Mouse (Mus musculus): ENCODE measurements around the gene Hcn1. TPM values are rescaled to one million over a fixed set of nuclear protein-coding genes. Genes with fewer than 3 reads are reported as not detected.
A peak's percentile ranks its signal among the peaks of the same experiment; 100 is the strongest.

The Hcn1 gene
- 0.11 TPM in 1 of 2 replicates, not detected in the other for polyA plus RNA-seq (2012; ENCODE audit: insufficient read depth, low replicate concordance)

GRCm38 (mm10) chr13:117602181-117602580, at the start of gene Hcn1:
Gene Hcn1, plus strand, starts transcription at chr13:117602320.
- TF ChIP-seq GATA1 (IDR thresholded peaks at IDR 0.05; ENCODE audit: borderline replicate concordance, low read length) (no peak), FLI1 (IDR thresholded peaks at IDR 0.05; ENCODE audit: low read length) (no peak)
- H3K36me3 ChIP-seq (replicated peaks; ENCODE audit: low read length) = no peaks in the 10 kb centered on the region
- no peaks in the 10 kb centered on the region for H3K9me3 ChIP-seq
- H3K27me3 ChIP-seq (replicated peaks) = peaks cover 30% of the 10 kb centered on the region
- H3K4me1 ChIP-seq = peaks cover 13% of the 10 kb centered on the region
- peak within 1 kb of the TSS; percentile 85 for H3K4me3 ChIP-seq (replicated peaks)

GRCm38 (mm10) chr13:117567251-117567650, 34.9 kb upstream of the Hcn1 start:
- no peak for TF ChIP-seq FLI1 (IDR thresholded peaks at IDR 0.05; ENCODE audit: low read length)
- no peak for TF ChIP-seq GATA1 (IDR thresholded peaks at IDR 0.05; ENCODE audit: borderline replicate concordance, low read length)

GRCm38 (mm10) chr13:117571747-117572146, 30.4 kb upstream of the Hcn1 start:
- Histone ChIP-seq H3K4me1 (peaks cover 3% of the 10 kb centered on the region; the same call in 1 of the 2 replicates), H3K27me3 (replicated peaks) (no peaks in the 10 kb centered on the region), H3K9me3 (peaks cover 3% of the 10 kb centered on the region; the same call in 1 of the 2 replicates), H3K4me3 (replicated peaks) (no peak overlapping the region), H3K36me3 (replicated peaks; ENCODE audit: low read length) (no peaks in the 10 kb centered on the region)
- no peak for TF ChIP-seq GATA1 (IDR thresholded peaks at IDR 0.05; ENCODE audit: borderline replicate concordance, low read length)
- TF ChIP-seq FLI1 (IDR thresholded peaks at IDR 0.05; ENCODE audit: low read length) = no peak

More at GRCm38 (mm10) chr13:117567251-117567650, 34.9 kb upstream of the Hcn1 start:
- H3K4me3 ChIP-seq (replicated peaks) = no peak overlapping the region
- peaks cover 3% of the 10 kb centered on the region; the same call in 1 of the 2 replicates for H3K9me3 ChIP-seq
- H3K4me1 ChIP-seq = no peaks in the 10 kb centered on the region
- no peaks in the 10 kb centered on the region for H3K36me3 ChIP-seq (replicated peaks; ENCODE audit: low read length)
- no peaks in the 10 kb centered on the region for H3K27me3 ChIP-seq (replicated peaks)

DNA sequence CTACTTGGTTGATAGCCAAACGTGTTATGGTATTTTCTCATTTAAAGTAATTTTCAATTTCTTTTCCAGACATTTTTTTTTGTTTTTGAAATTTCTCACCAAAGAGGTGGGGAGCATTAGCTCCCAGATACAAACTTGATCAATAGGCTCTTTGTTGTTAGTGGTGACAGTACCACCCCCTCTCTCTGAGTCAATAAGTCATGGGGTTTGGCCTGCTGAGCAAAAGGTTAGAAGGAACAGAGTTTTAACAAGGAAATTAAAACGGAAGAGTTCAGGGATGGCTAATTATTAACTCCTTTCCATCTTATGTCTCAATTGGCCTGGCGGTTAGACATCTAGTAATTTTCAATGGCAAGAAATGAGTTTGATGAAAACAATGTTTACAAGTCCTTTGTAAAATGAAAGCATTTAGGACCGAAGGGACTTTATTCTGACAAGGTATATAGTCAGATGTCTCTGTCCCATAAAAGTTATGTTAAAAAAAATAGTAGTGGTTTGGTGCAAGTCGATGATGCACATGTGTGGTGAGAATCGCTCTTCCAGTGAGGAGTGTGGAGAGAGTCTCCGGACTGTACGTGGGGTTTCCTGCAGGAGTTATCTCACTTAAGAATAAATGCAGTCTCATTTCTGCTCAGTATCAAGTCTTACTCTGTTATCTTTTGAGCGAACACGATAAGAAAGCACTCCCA, 7.5 kb upstream of the Hcn1 start:
- Histone ChIP-seq H3K27me3 (replicated peaks) (no peaks in the 10 kb centered on the region), H3K4me1 (no peaks in the 10 kb centered on the region), H3K36me3 (replicated peaks; ENCODE audit: low read length) (no peaks in the 10 kb centered on the region), H3K9me3 (no peaks in the 10 kb centered on the region; the same call in 1 of the 2 replicates), H3K4me3 (replicated peaks) (no peak overlapping the region)
- TF ChIP-seq FLI1 (IDR thresholded peaks at IDR 0.05; ENCODE audit: low read length) = no peak
- no peak for TF ChIP-seq GATA1 (IDR thresholded peaks at IDR 0.05; ENCODE audit: borderline replicate concordance, low read length)

- H3K27me3 ChIP-seq (replicated peaks) = no peaks in the 10 kb centered on the region
- H3K36me3 ChIP-seq (replicated peaks; ENCODE audit: low read length) = no peaks in the 10 kb centered on the region
- no peak overlapping the region for H3K4me3 ChIP-seq (replicated peaks)
- H3K4me1 ChIP-seq = no peaks in the 10 kb centered on the region
- H3K9me3 ChIP-seq = no peaks in the 10 kb centered on the region; the same call in 1 of the 2 replicates
- TF ChIP-seq GATA1 (IDR thresholded peaks at IDR 0.05; ENCODE audit: borderline replicate concordance, low read length) = no peak
- no peak for TF ChIP-seq FLI1 (IDR thresholded peaks at IDR 0.05; ENCODE audit: low read length)
Observed at GRCm38 (mm10) chr13:117595183-117595532, 7.0 kb upstream of the Hcn1 start.

DNA sequence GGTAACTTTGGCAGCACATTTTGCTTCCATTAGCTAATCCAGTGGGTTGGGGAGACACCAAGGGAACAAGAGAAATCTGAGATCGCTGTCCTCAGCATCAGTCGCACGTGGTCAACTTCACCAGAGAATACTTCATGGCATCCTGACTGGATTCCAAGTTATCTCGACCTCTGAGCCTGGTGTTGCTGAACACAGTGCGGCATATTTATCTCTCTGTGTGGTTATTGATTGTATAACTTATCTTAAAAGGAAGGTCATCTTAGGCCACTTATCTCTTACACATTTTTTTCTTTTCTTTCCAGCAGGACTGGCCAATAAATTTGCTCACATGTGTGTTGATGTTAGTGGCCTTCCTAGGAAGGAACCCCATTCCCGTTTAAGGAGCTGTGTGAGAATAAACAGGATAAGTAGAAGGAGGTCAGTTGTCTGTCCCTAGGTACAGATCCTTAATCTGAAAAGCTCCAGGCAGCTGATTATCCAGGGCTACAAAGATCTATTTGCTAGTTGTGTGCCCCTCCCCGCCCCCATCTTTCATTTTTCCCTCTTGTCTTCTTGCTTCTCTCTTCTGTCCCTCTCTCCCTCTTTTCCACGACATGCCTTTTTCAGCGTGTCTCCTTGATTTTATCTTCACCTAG, 672 bp upstream of the Hcn1 start:
- H3K4me3 ChIP-seq (replicated peaks) = no peak overlapping the region
- H3K4me1 ChIP-seq = peaks cover 13% of the 10 kb centered on the region
- no peaks in the 10 kb centered on the region for H3K36me3 ChIP-seq (replicated peaks; ENCODE audit: low read length)
- no peaks in the 10 kb centered on the region for H3K9me3 ChIP-seq
- no peak for TF ChIP-seq GATA1 (IDR thresholded peaks at IDR 0.05; ENCODE audit: borderline replicate concordance, low read length)
- no peak for TF ChIP-seq FLI1 (IDR thresholded peaks at IDR 0.05; ENCODE audit: low read length)
- peaks cover 30% of the 10 kb centered on the region for H3K27me3 ChIP-seq (replicated peaks)

DNA sequence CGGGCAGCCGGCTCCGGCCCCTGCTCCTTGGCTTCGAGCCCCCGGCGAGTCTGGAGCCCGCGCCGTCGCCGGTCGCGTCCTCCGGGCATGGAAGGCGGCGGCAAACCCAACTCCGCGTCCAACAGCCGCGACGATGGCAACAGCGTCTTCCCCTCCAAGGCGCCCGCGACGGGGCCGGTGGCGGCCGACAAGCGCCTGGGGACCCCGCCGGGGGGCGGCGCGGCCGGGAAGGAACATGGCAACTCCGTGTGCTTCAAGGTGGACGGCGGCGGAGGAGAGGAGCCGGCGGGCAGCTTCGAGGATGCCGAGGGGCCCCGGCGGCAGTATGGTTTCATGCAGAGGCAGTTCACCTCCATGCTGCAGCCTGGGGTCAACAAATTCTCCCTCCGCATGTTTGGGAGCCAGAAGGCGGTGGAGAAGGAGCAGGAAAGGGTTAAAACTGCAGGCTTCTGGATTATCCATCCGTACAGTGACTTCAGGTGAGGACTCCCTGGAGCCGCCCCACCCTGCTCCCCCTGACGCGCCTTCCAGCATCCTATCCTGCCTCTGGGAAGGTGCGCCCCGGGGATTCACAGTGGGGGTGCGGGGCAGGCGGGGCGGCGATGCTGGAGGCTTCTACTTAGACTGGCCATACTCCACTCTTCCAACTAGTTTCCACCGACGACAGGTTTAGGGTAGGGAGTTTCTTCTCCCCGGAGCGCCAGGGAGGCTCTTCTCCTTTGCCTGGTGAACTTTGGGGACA, 668 bp downstream of the Hcn1 start:
- H3K4me3 ChIP-seq (replicated peaks) = peak overlapping the region; percentile 85
- H3K9me3 ChIP-seq = no peaks in the 10 kb centered on the region
- TF ChIP-seq GATA1 (IDR thresholded peaks at IDR 0.05; ENCODE audit: borderline replicate concordance, low read length) = no peak
- no peak for TF ChIP-seq FLI1 (IDR thresholded peaks at IDR 0.05; ENCODE audit: low read length)
- peaks cover 13% of the 10 kb centered on the region for H3K4me1 ChIP-seq
- H3K36me3 ChIP-seq (replicated peaks; ENCODE audit: low read length) = no peaks in the 10 kb centered on the region
- H3K27me3 ChIP-seq (replicated peaks) = peaks cover 30% of the 10 kb centered on the region

DNA sequence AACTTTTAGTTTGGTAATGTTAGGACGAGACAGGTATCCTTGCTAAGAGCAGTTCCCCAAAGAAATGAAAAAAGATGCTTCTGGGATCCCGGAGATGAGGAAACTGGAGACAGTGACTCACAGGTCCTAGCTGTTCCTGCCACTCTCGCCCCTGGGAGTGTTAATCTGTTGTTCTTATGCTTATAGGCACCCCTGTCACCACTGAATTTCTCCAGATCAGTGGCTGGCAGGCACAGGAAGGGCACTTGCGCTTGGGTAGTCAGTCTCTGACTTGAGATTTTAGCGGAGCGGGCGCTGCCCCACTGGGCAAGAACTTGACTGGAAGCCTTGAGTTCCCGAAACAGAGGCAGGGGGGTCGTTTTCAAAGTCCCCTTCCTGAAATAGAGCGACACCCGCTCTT, 1.3 kb downstream of the Hcn1 start:
- no peak overlapping the region for H3K4me3 ChIP-seq (replicated peaks)
- peaks cover 13% of the 10 kb centered on the region for H3K4me1 ChIP-seq
- TF ChIP-seq FLI1 (IDR thresholded peaks at IDR 0.05; ENCODE audit: low read length) = no peak
- no peak for TF ChIP-seq GATA1 (IDR thresholded peaks at IDR 0.05; ENCODE audit: borderline replicate concordance, low read length)
- H3K9me3 ChIP-seq = no peaks in the 10 kb centered on the region
- H3K27me3 ChIP-seq (replicated peaks) = peaks cover 30% of the 10 kb centered on the region
- no peaks in the 10 kb centered on the region for H3K36me3 ChIP-seq (replicated peaks; ENCODE audit: low read length)

DNA sequence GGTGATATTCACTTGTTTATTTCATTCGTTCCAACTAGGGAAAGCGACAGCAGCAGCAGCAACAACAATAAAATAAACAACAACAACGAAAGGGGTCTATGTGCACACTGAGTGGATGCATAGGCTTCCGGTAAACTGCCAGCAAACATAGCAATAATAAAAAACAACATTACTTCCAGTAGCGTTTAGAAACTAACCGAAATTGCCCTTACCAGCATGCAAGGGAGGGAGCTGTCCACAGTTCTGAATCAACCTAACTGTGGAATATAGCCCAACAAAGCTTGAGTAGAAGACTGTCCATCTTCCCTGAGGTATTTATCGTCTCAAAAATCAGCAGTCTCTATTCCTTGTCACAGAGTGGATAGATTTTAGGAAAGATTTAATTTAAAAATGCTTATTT, 2.0 kb downstream of the Hcn1 start:
- H3K9me3 ChIP-seq = no peaks in the 10 kb centered on the region
- H3K4me3 ChIP-seq (replicated peaks) = no peak overlapping the region
- TF ChIP-seq FLI1 (IDR thresholded peaks at IDR 0.05; ENCODE audit: low read length) (no peak), GATA1 (IDR thresholded peaks at IDR 0.05; ENCODE audit: borderline replicate concordance, low read length) (no peak)
- peaks cover 13% of the 10 kb centered on the region for H3K4me1 ChIP-seq
- peaks cover 30% of the 10 kb centered on the region for H3K27me3 ChIP-seq (replicated peaks)
- no peaks in the 10 kb centered on the region for H3K36me3 ChIP-seq (replicated peaks; ENCODE audit: low read length)
